Mouse (Mus musculus) myocyte (in vitro differentiated cells): ENCODE measurements around the gene Ap2a2. TPM values are rescaled to one million over a fixed set of nuclear protein-coding genes. Genes with fewer than 3 reads are reported as not detected.
"Not testable (repeated sequence)": the region's sequence is repeated elsewhere in the genome, so short reads cannot be mapped to it uniquely, and the experiment has no call there.

ENCODE experiments used
- H3K27me3 ChIP-seq: one replicate; pipeline ENCODE4 v1.6.1; 2011; ENCODE audit not compliant: control insufficient read depth, insufficient read depth, insufficient read length
- H3K36me3 ChIP-seq: one replicate; pipeline ENCODE4 v1.6.1; 2011; ENCODE audit not compliant: control insufficient read depth, insufficient read depth
- H3K4me2 ChIP-seq: one replicate; pipeline ENCODE4 v1.6.1; 2011; ENCODE audit warnings: low read depth, control low read depth
- H3K4me3 ChIP-seq: one replicate; pipeline ENCODE4 v1.5.1; 2011; ENCODE audit warnings: mild to moderate bottlenecking, control low read depth, moderate library complexity
- H3K79me2 ChIP-seq: one replicate; pipeline ENCODE4 v1.6.1; 2011; ENCODE audit not compliant: control insufficient read depth, insufficient read depth
- H3ac ChIP-seq: one replicate; pipeline ENCODE4 v1.6.1; 2011; ENCODE audit not compliant: control insufficient read depth, insufficient read length
- CEBPB ChIP-seq: IDR thresholded peaks from 2 replicates; pipeline ENCODE4 v1.6.1; 2011; ENCODE audit warnings: mild to moderate bottlenecking, moderate library complexity; ENCODE audit not compliant: poor library complexity, insufficient read depth, severe bottlenecking
- E2F4 ChIP-seq: IDR thresholded peaks from one replicate; pipeline ENCODE4 v1.6.1; 2011; ENCODE audit warnings: mild to moderate bottlenecking, control low read depth, moderate library complexity; ENCODE audit not compliant: insufficient read depth
- MAX ChIP-seq: IDR thresholded peaks from one replicate; pipeline ENCODE4 v1.6.1; 2011; ENCODE audit warnings: low read depth, mild to moderate bottlenecking, control low read depth
- MYOD1 ChIP-seq, 3 experiments: IDR thresholded peaks; one replicate each; pipeline ENCODE4 v1.6.1; 2011; ENCODE audit warnings: control low read depth in 2 of 3, low read depth in 2 of 3, mild to moderate bottlenecking in 2 of 3, moderate library complexity in 1 of 3; ENCODE audit not compliant: insufficient read length in 2 of 3, control insufficient read depth in 1 of 3
- MYOG ChIP-seq, 3 experiments: IDR thresholded peaks; one replicate each; pipeline ENCODE4 v1.6.1; 2011; ENCODE audit warnings: control low read depth in 2 of 3, low read depth in 2 of 3, mild to moderate bottlenecking in 2 of 3; ENCODE audit not compliant: insufficient read length in 2 of 3, control insufficient read depth in 1 of 3, insufficient read depth in 1 of 3
- POLR2A ChIP-seq: IDR thresholded peaks from one replicate; pipeline ENCODE4 v1.6.1; 2011; ENCODE audit warnings: low read depth, mild to moderate bottlenecking, control low read depth, moderate library complexity; ENCODE audit not compliant: insufficient read length
- POLR2AphosphoS2 ChIP-seq: IDR thresholded peaks from one replicate; pipeline ENCODE4 v1.6.1; 2011; ENCODE audit warnings: low read depth, control low read depth; ENCODE audit not compliant: insufficient read length
- REST ChIP-seq: IDR thresholded peaks from one replicate; pipeline ENCODE4 v1.6.1; 2011; ENCODE audit warnings: mild to moderate bottlenecking, control low read depth, moderate library complexity; ENCODE audit not compliant: insufficient read depth, insufficient read length
- SRF ChIP-seq: IDR thresholded peaks from one replicate; pipeline ENCODE4 v1.6.1; 2011; ENCODE audit warnings: low read depth; ENCODE audit not compliant: control insufficient read depth, insufficient read length
- TCF12 ChIP-seq: IDR thresholded peaks from one replicate; pipeline ENCODE4 v1.6.1; 2011; ENCODE audit warnings: mild to moderate bottlenecking, control low read depth; ENCODE audit not compliant: poor library complexity, insufficient read depth, severe bottlenecking
- TCF3 ChIP-seq: IDR thresholded peaks from one replicate; pipeline ENCODE4 v1.6.1; 2011; ENCODE audit warnings: low read depth, control low read depth; ENCODE audit not compliant: insufficient read length
- USF1 ChIP-seq: IDR thresholded peaks from one replicate; pipeline ENCODE4 v1.6.1; 2011; ENCODE audit warnings: low read depth, mild to moderate bottlenecking, control low read depth, moderate library complexity
- polyA plus RNA-seq: library from polyadenylated mRNA; unstranded; fragments of >200 nt; fragmentation: generic; extraction: Trizol; gene quantifications from one replicate; pipeline ENCODE4 v1.2.1, GENCODE M21; 2012; ENCODE audit warnings: missing spikeins

Ap2a2 gene
- polyA plus RNA-seq, 1 experiment, result 89.2 TPM

- Histone ChIP-seq H3K36me3 (peaks cover 10% of the 10 kb centered on the region), H3K4me3 (no peak overlapping the region), H3K27me3 (no peaks in the 10 kb centered on the region), H3K79me2 (peaks cover 71% of the 10 kb centered on the region), H3K4me2 (no peak overlapping the region), H3ac (no peak overlapping the region)
- TF ChIP-seq CEBPB (no peak), TCF12 (no peak), MYOG (IDR thresholded peaks at IDR 0.05; ENCODE audit: control insufficient read depth in 1 of 3, insufficient read depth in 1 of 3, insufficient read length in 2 of 3, low read depth in 2 of 3) (no peak), POLR2A (no peak), E2F4 (no peak), SRF (no peak), POLR2AphosphoS2 (no peak), REST (no peak), MYOD1 (IDR thresholded peaks at IDR 0.05; ENCODE audit: control insufficient read depth in 1 of 3, insufficient read length in 2 of 3, low read depth in 2 of 3) (no peak), USF1 (no peak), TCF3 (no peak), MAX (no peak)
These were observed 23.9 kb downstream of the Ap2a2 start for GRCm38 (mm10) chr7:141585881-141586280.

DNA sequence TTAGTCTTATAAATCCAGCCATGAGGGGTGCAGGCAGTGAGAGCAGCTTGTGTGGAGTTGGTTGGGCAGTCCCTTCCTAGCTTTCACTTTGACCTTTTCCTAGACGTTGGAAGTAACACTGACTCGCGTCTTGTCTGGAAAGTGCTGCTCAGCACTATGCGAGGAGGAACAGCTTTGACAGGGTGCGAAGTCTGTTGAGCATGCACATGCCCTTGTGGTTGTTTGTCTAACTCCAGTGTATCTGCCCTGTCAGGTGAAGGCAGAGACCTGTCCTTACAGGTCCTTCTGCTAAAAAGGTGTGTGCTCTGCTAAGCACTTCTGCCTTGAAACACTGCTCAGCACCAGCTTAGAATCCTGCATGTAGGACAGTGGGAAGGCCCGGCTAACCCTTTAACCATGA lies 26.9 kb downstream of the Ap2a2 start:
- no peaks in the 10 kb centered on the region for H3K27me3 ChIP-seq
- H3K4me2 ChIP-seq, result no peak overlapping the region
- peaks cover 59% of the 10 kb centered on the region for H3K79me2 ChIP-seq
- no peak overlapping the region for H3K4me3 ChIP-seq
- TF ChIP-seq POLR2AphosphoS2, result no peak
- no peak for TF ChIP-seq USF1
- no peak for TF ChIP-seq POLR2A
- no peak for TF ChIP-seq TCF3
- no peak for TF ChIP-seq CEBPB
- no peak for TF ChIP-seq MYOD1 (IDR thresholded peaks at IDR 0.05; ENCODE audit: control insufficient read depth in 1 of 3, insufficient read length in 2 of 3, low read depth in 2 of 3)
- TF ChIP-seq E2F4, result no peak
- no peak for TF ChIP-seq MYOG (IDR thresholded peaks at IDR 0.05; ENCODE audit: control insufficient read depth in 1 of 3, insufficient read depth in 1 of 3, insufficient read length in 2 of 3, low read depth in 2 of 3)
- no peak for TF ChIP-seq TCF12
- no peak for TF ChIP-seq MAX
- TF ChIP-seq REST, result no peak
- no peak for TF ChIP-seq SRF
- peaks cover 25% of the 10 kb centered on the region for H3K36me3 ChIP-seq
- no peak overlapping the region for H3ac ChIP-seq

DNA sequence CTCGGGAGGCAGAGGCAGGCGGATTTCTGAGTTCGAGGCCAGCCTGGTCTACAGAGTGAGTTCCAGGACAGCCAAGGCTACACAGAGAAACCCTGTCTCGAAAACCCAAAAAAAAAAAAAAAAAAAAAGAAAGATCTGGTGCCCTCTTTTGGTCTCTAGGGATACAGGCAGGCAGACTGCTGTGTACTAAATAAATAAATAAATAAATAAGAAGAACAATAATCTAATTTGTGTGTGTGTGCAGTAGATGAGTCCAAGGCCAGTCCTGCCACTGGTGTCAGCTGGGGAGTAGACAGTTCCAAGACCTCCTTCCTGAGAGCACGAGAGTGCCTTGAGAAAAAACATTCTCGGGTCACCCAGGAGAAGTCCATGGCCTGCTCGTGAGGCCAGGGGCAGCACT lies 28.3 kb downstream of the Ap2a2 start:
- not testable (repeated sequence) for H3K4me3 ChIP-seq, H3K27me3 ChIP-seq, H3K4me2 ChIP-seq, H3ac ChIP-seq
- Histone ChIP-seq H3K36me3 (peaks cover 25% of the 10 kb centered on the region), H3K79me2 (peaks cover 59% of the 10 kb centered on the region)

DNA sequence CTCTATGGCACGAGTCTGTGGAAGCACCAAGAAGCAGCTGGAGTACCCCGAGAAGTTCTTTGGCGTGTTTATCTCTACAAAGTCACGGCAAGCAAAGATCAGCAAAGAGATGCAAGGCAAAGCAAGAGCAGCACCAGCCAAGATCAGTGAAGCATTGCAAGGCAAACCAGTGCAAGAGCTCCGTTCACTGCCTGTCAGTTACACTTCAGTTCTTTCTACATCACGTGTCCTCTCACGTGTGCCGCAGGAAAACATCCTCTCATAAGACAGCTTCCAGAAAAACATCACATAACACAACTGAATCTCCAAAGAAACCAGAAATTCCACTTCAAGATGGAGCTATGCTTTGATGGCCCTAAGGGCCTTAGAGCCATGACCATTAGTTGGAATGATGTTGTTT lies 29.0 kb downstream of the Ap2a2 start:
- peaks cover 25% of the 10 kb centered on the region for H3K36me3 ChIP-seq
- TF ChIP-seq TCF3 (no peak), POLR2A (no peak), E2F4 (no peak), USF1 (no peak), SRF (no peak), POLR2AphosphoS2 (no peak), MAX (no peak), MYOG (IDR thresholded peaks at IDR 0.05; ENCODE audit: control insufficient read depth in 1 of 3, insufficient read depth in 1 of 3, insufficient read length in 2 of 3, low read depth in 2 of 3) (no peak), CEBPB (no peak), TCF12 (no peak), MYOD1 (IDR thresholded peaks at IDR 0.05; ENCODE audit: control insufficient read depth in 1 of 3, insufficient read length in 2 of 3, low read depth in 2 of 3) (no peak), REST (no peak)

GRCm38 (mm10) chr7:141592096-141592495 lies 30.1 kb downstream of the Ap2a2 start:
- no peak overlapping the region for H3K4me3 ChIP-seq
- peaks cover 34% of the 10 kb centered on the region for H3K36me3 ChIP-seq
- H3K79me2 ChIP-seq, result peaks cover 50% of the 10 kb centered on the region
- no peak overlapping the region for H3ac ChIP-seq
- no peak overlapping the region for H3K4me2 ChIP-seq
- no peaks in the 10 kb centered on the region for H3K27me3 ChIP-seq
- TF ChIP-seq MAX (no peak), REST (no peak), POLR2AphosphoS2 (no peak), TCF3 (no peak), POLR2A (no peak), USF1 (no peak), SRF (no peak), E2F4 (no peak), CEBPB (no peak), MYOD1 (IDR thresholded peaks at IDR 0.05; ENCODE audit: control insufficient read depth in 1 of 3, insufficient read length in 2 of 3, low read depth in 2 of 3) (no peak), TCF12 (no peak), MYOG (IDR thresholded peaks at IDR 0.05; ENCODE audit: control insufficient read depth in 1 of 3, insufficient read depth in 1 of 3, insufficient read length in 2 of 3, low read depth in 2 of 3) (no peak)

More for the DNA sequence above, 29.0 kb downstream of the Ap2a2 start:
- no peaks in the 10 kb centered on the region for H3K27me3 ChIP-seq
- H3K4me3 ChIP-seq, result no peak overlapping the region
- no peak overlapping the region for H3ac ChIP-seq
- H3K79me2 ChIP-seq, result peaks cover 58% of the 10 kb centered on the region
- H3K4me2 ChIP-seq, result no peak overlapping the region
